23 mouse cellular contexts compared by ENCODE assay signal in the genomic region with DNA sequence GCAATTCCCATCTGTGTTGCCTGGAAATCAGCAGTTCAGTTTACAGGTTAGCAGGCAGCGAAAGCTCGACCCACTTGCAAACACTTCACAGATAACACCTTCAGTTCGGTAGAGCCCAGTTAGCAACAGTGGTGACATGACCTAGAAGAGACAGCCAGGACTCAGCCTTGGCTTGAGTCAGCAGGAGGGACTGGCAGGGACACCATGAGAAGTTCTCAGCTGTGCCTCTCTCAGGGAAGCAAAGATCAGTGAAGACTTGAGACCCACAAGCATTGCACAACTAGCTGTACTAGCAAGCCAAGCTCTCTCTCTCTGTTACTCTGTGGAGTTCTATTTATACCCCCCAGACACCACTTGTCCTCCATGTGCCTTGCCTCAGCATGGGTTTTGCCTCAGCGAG.
"Had no signal": no experiment of that assay in that cellular context is flagged by ENCODE, and none has a peak within 500 bp of the region (broad histone marks: within the 10 kb centered on the region; RNA-seq: fewer than 3 reads in every experiment).

No protein-coding gene starts in this region.

- DNase-seq: kidney, postnatal 25 days; layer of hippocampus, adult 9-11 months; liver; lung, adult 18-20 months; lung, postnatal 10 days; lung, postnatal 36 days; retina, postnatal 1 day; right cerebral cortex, postnatal 25 days; thymus, adult 2 months; thymus, postnatal 14 days; thymus, postnatal 4 days had no signal

- H3K36me3 ChIP-seq: limb, embryonic 10.5 days; limb, embryonic 13.5 days; liver, embryonic 12.5 days; liver, embryonic 15.5 days; lung, embryonic 15.5 days; midbrain, embryonic 10.5 days; midbrain, embryonic 13.5 days; neural tube, embryonic 13.5 days had no signal

- H3K27ac ChIP-seq: kidney, postnatal 0 days; layer of hippocampus, adult 2 months; limb, embryonic 10.5 days; limb, embryonic 13.5 days; liver, embryonic 12.5 days; liver, embryonic 15.5 days; lung, embryonic 15.5 days; midbrain, embryonic 10.5 days; midbrain, embryonic 13.5 days; neural tube, embryonic 13.5 days had no signal

- H3K4me1 ChIP-seq: limb, embryonic 10.5 days; limb, embryonic 13.5 days; liver, embryonic 12.5 days; liver, embryonic 15.5 days; lung, embryonic 15.5 days; megakaryocyte, embryonic 14.5 days; midbrain, embryonic 10.5 days; midbrain, embryonic 13.5 days; neural tube, embryonic 13.5 days had no signal

- H3K27me3 ChIP-seq: limb, embryonic 13.5 days; liver, embryonic 12.5 days; liver, embryonic 15.5 days; lung, embryonic 15.5 days; megakaryocyte, embryonic 14.5 days; midbrain, embryonic 13.5 days; neural tube, embryonic 13.5 days had no signal

- H3K4me3 ChIP-seq: layer of hippocampus, adult 2 months; limb, embryonic 10.5 days; limb, embryonic 13.5 days; liver, embryonic 12.5 days; liver, embryonic 15.5 days; lung, embryonic 15.5 days; megakaryocyte, embryonic 14.5 days; midbrain, embryonic 10.5 days; midbrain, embryonic 13.5 days; myocyte; neural tube, embryonic 13.5 days had no signal

- H3K9me3 ChIP-seq: limb, embryonic 10.5 days; limb, embryonic 13.5 days; liver, embryonic 12.5 days; liver, embryonic 15.5 days; lung, embryonic 15.5 days; midbrain, embryonic 10.5 days; midbrain, embryonic 13.5 days; neural tube, embryonic 13.5 days had no signal
